Mouse (Mus musculus) ES-Bruce4 (cell line): Measurements from ENCODE around the gene Crym.

Experiments
- CTCF ChIP-seq: IDR thresholded peaks from one replicate; pipeline ENCODE4 v1.8.1; 2011; ENCODE audit warnings: low read depth, low read length
- POLR2A ChIP-seq: IDR thresholded peaks from one replicate; pipeline ENCODE4 v1.8.1; 2011; ENCODE audit warnings: low read length; ENCODE audit not compliant: insufficient read depth

DNA sequence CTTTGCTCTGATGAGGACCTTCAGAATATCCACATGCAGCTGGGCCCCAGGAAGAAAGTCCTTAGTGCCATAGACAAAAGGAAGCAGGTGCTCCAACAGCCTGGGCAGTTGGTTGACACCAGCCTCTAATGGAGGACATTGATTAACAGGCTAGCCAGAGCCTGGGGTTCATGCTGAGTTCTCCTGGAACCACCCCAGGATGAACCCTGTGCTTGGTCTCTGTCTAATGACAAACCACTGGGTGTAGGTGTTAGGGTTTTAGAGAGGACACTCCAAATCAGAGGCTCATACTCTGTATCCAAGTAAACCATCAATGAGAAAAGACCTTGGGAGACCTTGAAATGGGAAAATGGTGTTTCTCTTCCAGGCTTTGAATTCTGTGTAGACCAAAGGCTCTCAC lies 19.0 kb downstream of the Crym start:
- no peak for TF ChIP-seq CTCF
- TF ChIP-seq POLR2A, result no peak
